Mouse (Mus musculus): ENCODE results near the gene Maml3.

The Maml3 gene

GRCm38 (mm10) chr3:52045221-52045641 is 59.6 kb downstream of the Maml3 start:
- peak; percentile 54 for DNase-seq (ENCODE audit: low spot score)

- peak; percentile 86 for DNase-seq (ENCODE audit: low spot score)
These were observed 60.2 kb downstream of the Maml3 start for GRCm38 (mm10) chr3:52044651-52045050.

- DNase-seq (ENCODE audit: low spot score), result peak; percentile 31
These were observed 61.0 kb downstream of the Maml3 start for GRCm38 (mm10) chr3:52043847-52044246.

GRCm38 (mm10) chr3:52042680-52043079 is 62.2 kb downstream of the Maml3 start:
- DNase-seq (ENCODE audit: low spot score), result no peak

GRCm38 (mm10) chr3:52039958-52040357 is 64.9 kb downstream of the Maml3 start:
- no peak for DNase-seq (ENCODE audit: low spot score)

- DNase-seq (ENCODE audit: low spot score), result no peak
These were observed 67.6 kb downstream of the Maml3 start for GRCm38 (mm10) chr3:52037260-52037659.

GRCm38 (mm10) chr3:52035404-52035803 is 69.5 kb downstream of the Maml3 start:
- no peak for DNase-seq (ENCODE audit: low spot score)

- no peak for DNase-seq (ENCODE audit: low spot score)
These were observed 70.9 kb downstream of the Maml3 start for GRCm38 (mm10) chr3:52033857-52034588.

GRCm38 (mm10) chr3:52031327-52031726 is 73.5 kb downstream of the Maml3 start:
- no peak for DNase-seq (ENCODE audit: low spot score)

- DNase-seq (ENCODE audit: low spot score), result no peak
These were observed 74.8 kb downstream of the Maml3 start for GRCm38 (mm10) chr3:52030114-52030513.

- DNase-seq (ENCODE audit: low spot score), result no peak
These were observed 75.2 kb downstream of the Maml3 start for GRCm38 (mm10) chr3:52029661-52030081.

GRCm38 (mm10) chr3:52027972-52028371 is 76.9 kb downstream of the Maml3 start:
- no peak for DNase-seq (ENCODE audit: low spot score)

- no peak for DNase-seq (ENCODE audit: low spot score)
These were observed 82.4 kb downstream of the Maml3 start for GRCm38 (mm10) chr3:52022486-52022885.

GRCm38 (mm10) chr3:52018103-52018439 is 86.8 kb downstream of the Maml3 start:
- no peak for DNase-seq (ENCODE audit: low spot score)

GRCm38 (mm10) chr3:52017439-52018102 is 87.3 kb downstream of the Maml3 start:
- DNase-seq (ENCODE audit: low spot score), result no peak

GRCm38 (mm10) chr3:52016178-52016577 is 88.7 kb downstream of the Maml3 start:
- no peak for DNase-seq (ENCODE audit: low spot score)

GRCm38 (mm10) chr3:52015556-52015955 is 89.3 kb downstream of the Maml3 start:
- no peak for DNase-seq (ENCODE audit: low spot score)

GRCm38 (mm10) chr3:52011032-52011710 is 93.7 kb downstream of the Maml3 start:
- no peak for DNase-seq (ENCODE audit: low spot score)

- peak; percentile 36 for DNase-seq (ENCODE audit: low spot score)
These were observed 95.6 kb downstream of the Maml3 start for GRCm38 (mm10) chr3:52009321-52009720.

GRCm38 (mm10) chr3:52007602-52008252 is 97.1 kb downstream of the Maml3 start:
- DNase-seq (ENCODE audit: low spot score), result no peak

GRCm38 (mm10) chr3:52006721-52007330 is 98.0 kb downstream of the Maml3 start:
- no peak for DNase-seq (ENCODE audit: low spot score)

GRCm38 (mm10) chr3:52003663-52004062 is 101.2 kb downstream of the Maml3 start:
- no peak for DNase-seq (ENCODE audit: low spot score)

All from MN1 (cell line).